Mouse (Mus musculus) CD8-positive naive resting alpha-beta T cell, adult 57 days (primary cell): Measurements from ENCODE around the gene Adam23. TPM values are rescaled to one million over a fixed set of nuclear protein-coding genes. Genes with fewer than 3 reads are reported as not detected.

Source experiments
- total RNA-seq: library from RNA; stranded (reverse); gene quantifications from one replicate; pipeline ENCODE4 v1.2.4, GENCODE M21; 2023

Adam23 gene
- total RNA-seq = 1.4 TPM

GRCm38 (mm10) chr1:63445656-63446046 lies at the start of gene Adam23:
TSS of gene Adam23 (plus strand) at chr1:63445891.

GRCm38 (mm10) chr1:63615668-63616067 lies 170.0 kb downstream of the Adam23 start, which contains the start of gene Gm39653:
TSS of gene Gm39653 (plus strand) at chr1:63615968.

Other genes with a start within 250 kb of the Adam23 start
- gene Gpr1, start 231.3 kb upstream of the Adam23 start, total RNA-seq = not detected
- not detected for gene Zdbf2, start 172.6 kb upstream of the Adam23 start, total RNA-seq
- not detected for gene Gm39653, start 170.1 kb downstream of the Adam23 start, total RNA-seq
- not detected for gene Dytn, start 241.0 kb downstream of the Adam23 start, total RNA-seq